Comparison of ENCODE assay signal across 9 mouse cellular contexts in genomic region chr11:84168701-84169288, GRCm38 (mm10). TPM values are rescaled to one million over a fixed set of nuclear protein-coding genes. Genes with fewer than 3 reads are reported as not detected.
A peak's percentile ranks its signal among the peaks of the same experiment; 100 is the strongest.
DNase-seq lines count a peak whose midpoint lies in the region; ATAC-seq and TF ChIP-seq lines count a peak whose summit lies in the region.
"Had no signal": no experiment of that assay in that cellular context is flagged by ENCODE, and none has a peak within 500 bp of the region (broad histone marks: within the 10 kb centered on the region; RNA-seq: fewer than 3 reads in every experiment).

No protein-coding gene starts in this region.

- ATAC-seq in lung, embryonic 14.5 days (ENCODE audit: insufficient read depth): no peak
- ATAC-seq in inflammation-experienced regulatory T-cells, adult 6 months: no peak

- no peak overlapping the region for H3K4me2 ChIP-seq in lung, embryonic 14.5 days

- no peaks in the 10 kb centered on the region for H3K9me3 ChIP-seq in lung, embryonic 14.5 days (ENCODE audit: low read depth, low read length)

- no peak for TF ChIP-seq CTCF in thymus, adult 2 months (IDR thresholded peaks at IDR 0.05; ENCODE audit: borderline replicate concordance, control insufficient read depth, extremely low read depth, insufficient read depth, low read length, poor library complexity)
- TF ChIP-seq CTCF in brain, embryonic 14.5 days (IDR thresholded peaks at IDR 0.05; ENCODE audit: borderline replicate concordance, extremely low read depth, insufficient read depth, insufficient read length): peak; percentile 61; the same call in 1 of the 2 replicates
- TF ChIP-seq CTCF in heart, adult 2 months (IDR thresholded peaks at IDR 0.05): peak; percentile 69
- TF ChIP-seq CTCF in lung, embryonic 14.5 days (IDR thresholded peaks at IDR 0.05; ENCODE audit: low read depth): peak; percentile 77

- H3K36me3 ChIP-seq in thymus, adult 2 months (ENCODE audit: control insufficient read depth, insufficient read depth, low read length): no peaks in the 10 kb centered on the region
- no peaks in the 10 kb centered on the region for H3K36me3 ChIP-seq in heart, adult 2 months (ENCODE audit: control insufficient read depth, insufficient read depth, low read length)
- no peaks in the 10 kb centered on the region for H3K36me3 ChIP-seq in lung, embryonic 14.5 days (ENCODE audit: insufficient read depth)

- TF ChIP-seq EP300 in heart, adult 2 months (IDR thresholded peaks at IDR 0.05; ENCODE audit: insufficient read depth, low read depth, low read length): no peak

- intact Hi-C loops in heart, adult 2 months (cut with DNase I): no loop called here

- no peak for TF ChIP-seq POLR2A in thymus, adult 2 months (IDR thresholded peaks at IDR 0.05; ENCODE audit: control insufficient read depth, extremely low read depth, insufficient read depth, low read length, poor library complexity)
- no peak for TF ChIP-seq POLR2A in brain, embryonic 14.5 days (IDR thresholded peaks at IDR 0.05; ENCODE audit: borderline replicate concordance, extremely low read depth, insufficient read depth, insufficient read length, poor library complexity, severe bottlenecking)
- no peak for TF ChIP-seq POLR2A in heart, adult 2 months (IDR thresholded peaks at IDR 0.05; ENCODE audit: insufficient read depth, low read depth, low read length)

- no peak overlapping the region for H3K4me3 ChIP-seq in thymus, adult 2 months (ENCODE audit: control insufficient read depth, insufficient read depth, low read length)
- H3K4me3 ChIP-seq in heart, adult 2 months: no peak overlapping the region
- H3K4me3 ChIP-seq in lung, embryonic 14.5 days (ENCODE audit: low read depth, low read length): no peak overlapping the region

- WGBS in thymus, adult 2 months: 21% methylated on average over 7 of the region's 7 CpGs
- WGBS in heart, adult 2 months: 13% methylated on average over 7 of the region's 7 CpGs
- WGBS in lung, embryonic 14.5 days: 23% methylated on average over 7 of the region's 7 CpGs

- no peaks in the 10 kb centered on the region for H3K79me2 ChIP-seq in heart, adult 2 months (replicated peaks; ENCODE audit: control insufficient read depth, insufficient read depth, low read length)

- H3K27ac ChIP-seq in thymus, adult 2 months (ENCODE audit: control insufficient read depth, insufficient read depth, low read length): no peak overlapping the region
- no peak overlapping the region for H3K27ac ChIP-seq in heart, adult 2 months
- H3K27ac ChIP-seq in lung, embryonic 14.5 days (ENCODE audit: low read depth): no peak overlapping the region

- H3K9ac ChIP-seq in heart, adult 2 months (ENCODE audit: low read depth, low read length): no peak overlapping the region
- H3K9ac ChIP-seq in lung, embryonic 14.5 days: no peak overlapping the region

- DNase-seq in thymus, adult 2 months: peak; percentile 28
- DNase-seq in thymus, adult 18-20 months: no peak
- DNase-seq in brain, embryonic 14.5 days (ENCODE audit: low read depth): peak; percentile 68
- peak; percentile 29 for DNase-seq in heart, adult 2 months
- DNase-seq in layer of hippocampus, adult 18-20 months (ENCODE audit: low spot score in 2 of 2): peak; percentile 13 to 74
- DNase-seq in lung, embryonic 14.5 days: peak; percentile 57
- peak; percentile 31 for DNase-seq in right cerebral cortex, postnatal 14 days

- H3K27me3 ChIP-seq in thymus, adult 2 months (ENCODE audit: control insufficient read depth, insufficient read depth, low read length): no peaks in the 10 kb centered on the region
- no peaks in the 10 kb centered on the region for H3K27me3 ChIP-seq in heart, adult 2 months (ENCODE audit: control insufficient read depth, insufficient read depth, low read length)
- H3K27me3 ChIP-seq in lung, embryonic 14.5 days (ENCODE audit: insufficient read depth, low read length): no peaks in the 10 kb centered on the region

- H3K4me1 ChIP-seq in thymus, adult 2 months (replicated peaks; ENCODE audit: control insufficient read depth, insufficient read depth, low read length): no peaks in the 10 kb centered on the region
- no peaks in the 10 kb centered on the region for H3K4me1 ChIP-seq in heart, adult 2 months (ENCODE audit: control insufficient read depth, insufficient read depth, low read length)
- no peaks in the 10 kb centered on the region for H3K4me1 ChIP-seq in lung, embryonic 14.5 days (ENCODE audit: insufficient read depth)

RNA-seq across cellular contexts. Expression of gene Gm11437, which starts 1.5 kb away (rescaled TPM):
- polyA plus RNA-seq in thymus, adult 2 months (2012; rRNA removed): not detected in 2 replicates
- 0.08 TPM in 1 of 2 replicates, not detected in the other for polyA plus RNA-seq in brain, embryonic 14.5 days (2012; rRNA removed)
- total RNA-seq in heart, adult 2 months (2021): not detected
- not detected in 2 replicates for polyA plus RNA-seq in heart, adult 2 months (2012; rRNA removed)
- total RNA-seq in layer of hippocampus, adult 18-20 months (2021): not detected
- polyA plus RNA-seq in lung, embryonic 14.5 days (2014; fragmentation: Nextera tagmentation; extraction: Ambion mirVana): not detected in 2 replicates
- polyA plus RNA-seq in inflammation-experienced regulatory T-cells, adult 6 months (2017; shearing (Covaris generic)): not detected
- total RNA-seq: neutrophil, adult 5-6 weeks had no signal

RNA-seq across cellular contexts. Expression of gene Acaca, which starts 39.3 kb away (rescaled TPM):
- 25.3 and 38.3 TPM in 2 replicates for polyA plus RNA-seq in thymus, adult 2 months (2012; rRNA removed)
- 26.6 and 43.7 TPM in 2 replicates for polyA plus RNA-seq in brain, embryonic 14.5 days (2012; rRNA removed)
- 10 to 100 TPM; 19.4 to 20.0 TPM for total RNA-seq in heart, adult 2 months (2021)
- polyA plus RNA-seq in heart, adult 2 months (2012; rRNA removed): 25.0 and 25.9 TPM in 2 replicates
- 10 to 100 TPM; 68.3 to 70.7 TPM for total RNA-seq in layer of hippocampus, adult 18-20 months (2021)
- 20.5 and 21.2 TPM in 2 replicates for polyA plus RNA-seq in lung, embryonic 14.5 days (2014; fragmentation: Nextera tagmentation; extraction: Ambion mirVana)
- 1 to 10 TPM; 3.5 to 4.9 (median 4.8) TPM for polyA plus RNA-seq in inflammation-experienced regulatory T-cells, adult 6 months (2017; shearing (Covaris generic))

RNA-seq across cellular contexts. Expression of gene Tada2a, which starts 39.4 kb away (rescaled TPM):
- polyA plus RNA-seq in thymus, adult 2 months (2012; rRNA removed): 6.4 and 6.7 TPM in 2 replicates
- polyA plus RNA-seq in brain, embryonic 14.5 days (2012; rRNA removed): 36.5 and 40.1 TPM in 2 replicates
- 1 to 10 TPM; 6.2 to 6.4 TPM for total RNA-seq in heart, adult 2 months (2021)
- 4.6 and 8.4 TPM in 2 replicates for polyA plus RNA-seq in heart, adult 2 months (2012; rRNA removed)
- 10 to 100 TPM; 30.4 to 30.8 TPM for total RNA-seq in layer of hippocampus, adult 18-20 months (2021)
- 35.6 and 36.0 TPM in 2 replicates for polyA plus RNA-seq in lung, embryonic 14.5 days (2014; fragmentation: Nextera tagmentation; extraction: Ambion mirVana)
- polyA plus RNA-seq in inflammation-experienced regulatory T-cells, adult 6 months (2017; shearing (Covaris generic)): 10 to 100 TPM; 10.2 to 14.2 (median 13.7) TPM

Comparison
In these comparisons a context has a peak if more than half of its experiments do, and no peak if none do; other contexts are left out.
1. DNase-seq: peak in thymus, adult 2 months (single experiment), brain, embryonic 14.5 days (single experiment), heart, adult 2 months (2 of 2), layer of hippocampus, adult 18-20 months (2 of 2), lung, embryonic 14.5 days (single experiment) and right cerebral cortex, postnatal 14 days (single experiment); none in thymus, adult 18-20 months (0 of 2).